Mouse (Mus musculus) heart, postnatal 0 days (tissue): ENCODE measurements around the gene Slc24a3. TPM values are rescaled to one million over a fixed set of nuclear protein-coding genes. Genes with fewer than 3 reads are reported as not detected.

ENCODE experiments used
- ATAC-seq: fragments of 200-750 bp; cut with Nextera tagmentation; 2 replicates; pipeline ENCODE4 v1.8.0; 2017; ENCODE audit warnings: low read depth, moderate number of reproducible peaks, moderate library complexity; ENCODE audit not compliant: insufficient read depth
- DNase-seq: peaks from one replicate; pipeline ENCODE4 v3.0.0-alpha.2; 2016; ENCODE audit warnings: low spot score
- H3K27ac ChIP-seq: fragments of 300-500 bp; sonication (generic); 2 replicates; pipeline ENCODE4 v1.5.1; 2014; ENCODE audit warnings: low read depth, mild to moderate bottlenecking
- H3K27me3 ChIP-seq: fragments of 300-500 bp; sonication (generic); 2 replicates; pipeline ENCODE4 v1.6.1; 2014; ENCODE audit warnings: low read length, mixed read lengths; ENCODE audit not compliant: control insufficient read depth, insufficient read depth
- H3K36me3 ChIP-seq: fragments of 300-500 bp; sonication (generic); replicated peaks from 2 replicates; pipeline ENCODE4 v1.6.1; 2014; ENCODE audit warnings: low read length, mixed read lengths; ENCODE audit not compliant: control insufficient read depth, insufficient read depth
- H3K4me1 ChIP-seq: fragments of 300-500 bp; sonication (generic); 2 replicates; pipeline ENCODE4 v1.6.1; 2014; ENCODE audit warnings: antibody characterized with exemption; ENCODE audit not compliant: control insufficient read depth, insufficient read depth
- H3K4me2 ChIP-seq: fragments of 300-500 bp; sonication (generic); 2 replicates; pipeline ENCODE4 v1.6.1; 2014; ENCODE audit warnings: low read depth, mild to moderate bottlenecking, low read length, moderate library complexity
- H3K4me3 ChIP-seq: fragments of 300-500 bp; sonication (generic); 2 replicates; pipeline ENCODE4 v1.5.1; 2014; ENCODE audit warnings: low read depth, low read length
- H3K9ac ChIP-seq: fragments of 300-500 bp; sonication (generic); replicated peaks from 2 replicates; pipeline ENCODE4 v1.6.1; 2014; ENCODE audit warnings: low read depth, low read length, mixed read lengths
- H3K9me3 ChIP-seq: fragments of 300-500 bp; sonication (generic); replicated peaks from 2 replicates; pipeline ENCODE4 v1.6.1; 2016; ENCODE audit warnings: low read length; ENCODE audit not compliant: control insufficient read depth
- CTCF ChIP-seq: IDR thresholded peaks from 2 replicates; pipeline ENCODE4 v1.5.1; 2016; ENCODE audit warnings: antibody characterized with exemption, control low read depth, low read depth
- EP300 ChIP-seq: IDR thresholded peaks from 2 replicates; pipeline ENCODE4 v1.6.1; 2016; ENCODE audit warnings: antibody characterized with exemption, low read depth
- WGBS: fragments of 180-500 bp; shearing (Covaris S2); extraction: QIAGEN DNeasy Blood & Tissue Kit; methylation state at CpG from one replicate; pipeline ENCODE4 v1.1.7; 2014; 5-methylcytosine and 5-hydroxymethylcytosine counted together
- polyA plus RNA-seq: library from polyadenylated mRNA; unstranded; fragments of >200 nt; fragmentation: Nextera tagmentation; extraction: Ambion mirVana; gene quantifications from 2 replicates; pipeline ENCODE4 v1.2.1, GENCODE M21; 2015
- total RNA-seq: library from RNA; depleted of rRNA; stranded (reverse); fragments of >200 nt; gene quantifications from 2 replicates; pipeline ENCODE4 v1.2.3, GENCODE M21; 2014; ENCODE audit warnings: low replicate concordance

The Slc24a3 gene
- total and polyA plus RNA-seq, 2 experiments from 2014 or later, result 0.63 to 3.7 TPM

GRCm38 (mm10) chr2:145621119-145621518 is 453.6 kb downstream of the Slc24a3 start:
- H3K9me3 ChIP-seq, result no peaks in the 10 kb centered on the region
- H3K4me3 ChIP-seq, result no peak overlapping the region
- ATAC-seq (no peak), DNase-seq (peak; percentile 8)
- no peaks in the 10 kb centered on the region for H3K36me3 ChIP-seq
- H3K9ac ChIP-seq, result no peak overlapping the region
- no peak overlapping the region for H3K27ac ChIP-seq
- 17% methylated on average over 9 of the region's 9 CpGs for WGBS
- TF ChIP-seq EP300 (no peak), CTCF (no peak)
- peaks cover 3% of the 10 kb centered on the region; the same call in 1 of the 2 replicates for H3K4me1 ChIP-seq
- H3K27me3 ChIP-seq, result no peaks in the 10 kb centered on the region
- no peak overlapping the region for H3K4me2 ChIP-seq

DNA sequence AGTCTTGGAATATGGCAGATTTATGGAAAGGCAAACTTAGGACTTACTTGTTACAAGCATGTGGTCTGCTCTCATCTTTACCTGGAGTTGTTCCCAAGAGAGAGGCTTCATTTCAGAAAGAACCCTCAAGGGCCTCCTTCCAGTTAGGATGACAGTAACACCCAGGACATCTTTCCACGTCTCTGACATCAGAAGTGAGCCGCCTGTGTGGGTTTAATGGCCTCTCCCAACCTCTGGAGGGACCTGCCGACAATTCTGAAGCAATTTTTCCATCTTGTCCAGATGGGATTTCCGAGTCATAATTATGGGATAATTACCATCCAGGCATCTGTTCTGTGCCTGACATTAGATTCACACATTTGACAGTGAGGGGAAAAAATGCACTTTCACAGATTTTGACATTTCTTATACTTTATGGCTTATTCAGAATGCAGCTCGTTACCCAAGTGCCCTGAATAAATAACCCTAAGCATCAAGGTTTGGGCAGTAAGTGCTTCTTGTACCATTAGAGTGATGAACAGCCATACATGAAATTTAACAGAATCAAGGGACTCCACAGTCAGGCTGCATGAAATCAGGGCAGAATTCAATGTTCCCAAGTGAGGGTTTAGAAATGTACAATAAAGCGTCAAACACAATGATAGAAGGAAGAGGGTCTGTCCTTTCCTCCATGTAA is 463.7 kb downstream of the Slc24a3 start:
- Histone ChIP-seq H3K9me3 (no peaks in the 10 kb centered on the region), H3K4me2 (no peak overlapping the region), H3K27ac (no peak overlapping the region), H3K9ac (no peak overlapping the region), H3K27me3 (no peaks in the 10 kb centered on the region), H3K36me3 (no peaks in the 10 kb centered on the region), H3K4me3 (no peak overlapping the region), H3K4me1 (no peaks in the 10 kb centered on the region)
- DNase-seq, result no peak
- ATAC-seq, result no peak
- WGBS, result 85% methylated on average over 6 of the region's 6 CpGs
- TF ChIP-seq EP300, result no peak
- no peak for TF ChIP-seq CTCF

- H3K27me3 ChIP-seq, result no peaks in the 10 kb centered on the region
- no peak for TF ChIP-seq EP300
- no peak for TF ChIP-seq CTCF
- no peak for ATAC-seq
- H3K4me3 ChIP-seq, result no peak overlapping the region
- 56% methylated on average over 4 of the region's 4 CpGs for WGBS
- no peaks in the 10 kb centered on the region for H3K36me3 ChIP-seq
- H3K27ac ChIP-seq, result no peak overlapping the region
- H3K9me3 ChIP-seq, result no peaks in the 10 kb centered on the region
- no peak for DNase-seq
- H3K9ac ChIP-seq, result no peak overlapping the region
- H3K4me2 ChIP-seq, result no peak overlapping the region
- H3K4me1 ChIP-seq, result no peaks in the 10 kb centered on the region
Observed at GRCm38 (mm10) chr2:145631799-145632174, 464.2 kb downstream of the Slc24a3 start.

DNA sequence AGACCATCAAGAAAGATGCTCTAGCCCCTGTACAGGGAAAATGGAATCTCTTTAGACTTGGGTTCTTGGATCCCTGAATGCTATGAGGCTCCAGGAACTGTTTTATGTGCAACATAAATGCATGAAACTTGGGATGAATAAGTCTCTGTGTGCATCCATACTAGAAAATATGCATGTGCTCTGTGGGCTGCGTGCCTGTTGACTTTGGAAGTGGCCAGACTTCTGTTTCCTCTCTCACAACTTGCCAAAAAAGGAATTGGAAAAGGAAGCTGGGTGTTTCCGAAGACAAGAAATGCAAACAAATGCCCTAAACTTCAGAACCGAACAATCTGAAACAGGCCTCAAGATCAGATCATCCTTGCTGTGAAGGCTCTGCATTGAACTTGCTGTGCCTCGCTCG is 466.3 kb downstream of the Slc24a3 start:
- ATAC-seq (no peak), DNase-seq (peak; percentile 41)
- H3K4me1 ChIP-seq, result no peaks in the 10 kb centered on the region
- H3K4me3 ChIP-seq, result no peak overlapping the region
- H3K27me3 ChIP-seq, result no peaks in the 10 kb centered on the region
- no peak overlapping the region for H3K4me2 ChIP-seq
- no peaks in the 10 kb centered on the region for H3K36me3 ChIP-seq
- H3K9ac ChIP-seq, result no peak overlapping the region
- WGBS, result 54% methylated on average over 5 of the region's 5 CpGs
- TF ChIP-seq EP300 (no peak), CTCF (no peak)
- H3K9me3 ChIP-seq, result no peaks in the 10 kb centered on the region
- H3K27ac ChIP-seq, result 0 out of 2 replicates have a peak overlapping the region, but pooled peaks have one; percentile 6

- 84% methylated on average over 21 of the region's 21 CpGs for WGBS
- no peak for ATAC-seq
- no peaks in the 10 kb centered on the region for H3K36me3 ChIP-seq
Observed at GRCm38 (mm10) chr2:145640255-145640984, 472.9 kb downstream of the Slc24a3 start.

More at GRCm38 (mm10) chr2:145640255-145640984, 472.9 kb downstream of the Slc24a3 start:
- Histone ChIP-seq H3K9me3 (no peaks in the 10 kb centered on the region), H3K9ac (no peak overlapping the region), H3K27me3 (no peaks in the 10 kb centered on the region), H3K4me1 (no peaks in the 10 kb centered on the region), H3K4me3 (no peak overlapping the region), H3K4me2 (no peak overlapping the region), H3K27ac (no peak overlapping the region)
- no peak for DNase-seq
- TF ChIP-seq EP300, result no peak
- TF ChIP-seq CTCF, result no peak
